Mouse (Mus musculus) liver, embryonic 14.5 days (tissue): ENCODE measurements at regions not wholly inside any gene's neighbourhood (a gene's known extent, or its start where the extent isn't known, plus 50 kb on each side); places are given as distances from the start of the nearest gene placed in this dataset.

Source experiments
- CTCF ChIP-seq: IDR thresholded peaks from 2 replicates; pipeline ENCODE4 v1.5.1; 2016; ENCODE audit warnings: antibody characterized with exemption, low read depth, control low read depth
- EP300 ChIP-seq: IDR thresholded peaks from 2 replicates; pipeline ENCODE4 v1.6.1; 2016; ENCODE audit warnings: antibody characterized with exemption, low read depth

- no peak for TF ChIP-seq CTCF
- TF ChIP-seq EP300 = no peak
Measured at GRCm38 (mm10) chr13:26079362-26079761, 690.6 kb downstream of the Hdgfl1 start.
